ENCODE assay signal across 8 mouse cellular contexts in the genomic region with DNA sequence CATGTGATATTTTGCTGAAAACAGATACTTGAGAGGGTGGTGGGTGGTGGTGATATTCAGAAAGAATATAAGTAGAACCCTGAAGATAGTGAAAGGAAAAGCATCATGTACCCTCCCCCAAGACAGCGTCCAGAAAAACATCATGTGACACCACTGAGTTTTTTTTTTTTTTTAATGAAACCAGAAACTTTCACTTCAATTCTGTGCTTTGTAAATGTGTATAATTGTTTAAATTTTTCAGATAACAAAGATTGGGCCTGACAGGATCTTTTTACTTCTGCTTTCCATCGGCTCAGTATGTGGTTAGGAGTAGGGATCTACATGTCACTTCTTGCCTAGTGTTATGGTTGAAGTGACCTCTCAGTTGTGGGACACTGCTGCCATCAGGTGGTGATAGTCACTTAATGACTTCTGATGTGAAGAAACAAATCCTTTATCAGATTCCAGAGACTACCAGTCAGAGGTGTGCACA. TPM values are rescaled to one million over a fixed set of nuclear protein-coding genes. Genes with fewer than 3 reads are reported as not detected.
A peak's percentile ranks its signal among the peaks of the same experiment; 100 is the strongest.
DNase-seq lines count a peak whose midpoint lies in the region; ATAC-seq lines count a peak whose summit lies in the region.

No protein-coding gene starts in this region.

- no peak overlapping the region for H3K4me3 ChIP-seq in forebrain, embryonic 10.5 days
- H3K4me3 ChIP-seq in forebrain, embryonic 16.5 days (replicated peaks; ENCODE audit: low read length): no peak overlapping the region
- no peak overlapping the region for H3K4me3 ChIP-seq in embryonic facial prominence, embryonic 12.5 days
- H3K4me3 ChIP-seq in heart, embryonic 16.5 days (ENCODE audit: low read length): no peak overlapping the region
- no peak overlapping the region for H3K4me3 ChIP-seq in lung, embryonic 15.5 days

- no peak overlapping the region for H3K4me2 ChIP-seq in forebrain, embryonic 16.5 days (ENCODE audit: low read length)
- no peak overlapping the region for H3K4me2 ChIP-seq in embryonic facial prominence, embryonic 12.5 days (replicated peaks)
- H3K4me2 ChIP-seq in heart, embryonic 16.5 days (ENCODE audit: low read depth, low read length): peak overlapping the region; percentile 18; the same call in 1 of the 2 replicates
- H3K4me2 ChIP-seq in lung, embryonic 15.5 days: no peak overlapping the region

- DNase-seq in forebrain, embryonic 10.5 days (ENCODE audit: extremely low spot score, low spot score): peak; percentile 37
- DNase-seq in adrenal gland, postnatal 14 days: peak; percentile 85
- DNase-seq in layer of hippocampus, adult 18-20 months (ENCODE audit: low spot score in 2 of 2): peak; percentile 8 to 52
- DNase-seq in right cerebral cortex, adult 18-20 months: peak; percentile 32

- no peak overlapping the region for H3K27ac ChIP-seq in forebrain, embryonic 10.5 days
- H3K27ac ChIP-seq in forebrain, embryonic 16.5 days (ENCODE audit: low read length): no peak overlapping the region
- no peak overlapping the region for H3K27ac ChIP-seq in embryonic facial prominence, embryonic 12.5 days
- no peak overlapping the region for H3K27ac ChIP-seq in heart, embryonic 16.5 days (ENCODE audit: low read length)
- no peak overlapping the region for H3K27ac ChIP-seq in lung, embryonic 15.5 days

- no peaks in the 10 kb centered on the region for H3K36me3 ChIP-seq in forebrain, embryonic 10.5 days (replicated peaks)
- no peaks in the 10 kb centered on the region for H3K36me3 ChIP-seq in forebrain, embryonic 16.5 days (ENCODE audit: control insufficient read depth, insufficient read depth)
- no peaks in the 10 kb centered on the region for H3K36me3 ChIP-seq in embryonic facial prominence, embryonic 12.5 days
- no peaks in the 10 kb centered on the region for H3K36me3 ChIP-seq in heart, embryonic 16.5 days (ENCODE audit: control insufficient read depth, insufficient read depth)
- no peaks in the 10 kb centered on the region for H3K36me3 ChIP-seq in lung, embryonic 15.5 days

- no peaks in the 10 kb centered on the region for H3K27me3 ChIP-seq in forebrain, embryonic 10.5 days (ENCODE audit: poor library complexity, severe bottlenecking)
- H3K27me3 ChIP-seq in forebrain, embryonic 16.5 days (replicated peaks; ENCODE audit: control insufficient read depth, insufficient read depth, low read length): no peaks in the 10 kb centered on the region
- no peaks in the 10 kb centered on the region for H3K27me3 ChIP-seq in embryonic facial prominence, embryonic 12.5 days
- no peaks in the 10 kb centered on the region for H3K27me3 ChIP-seq in heart, embryonic 16.5 days (ENCODE audit: control insufficient read depth, insufficient read depth, low read length)
- H3K27me3 ChIP-seq in lung, embryonic 15.5 days: no peaks in the 10 kb centered on the region

- no peaks in the 10 kb centered on the region for H3K4me1 ChIP-seq in forebrain, embryonic 10.5 days
- no peaks in the 10 kb centered on the region for H3K4me1 ChIP-seq in forebrain, embryonic 16.5 days (replicated peaks; ENCODE audit: control insufficient read depth, insufficient read depth, low read length)
- H3K4me1 ChIP-seq in embryonic facial prominence, embryonic 12.5 days: no peaks in the 10 kb centered on the region
- H3K4me1 ChIP-seq in heart, embryonic 16.5 days (ENCODE audit: control insufficient read depth, insufficient read depth, low read length): no peaks in the 10 kb centered on the region
- no peaks in the 10 kb centered on the region for H3K4me1 ChIP-seq in lung, embryonic 15.5 days

- WGBS in forebrain, embryonic 10.5 days: 81% methylated on average over 2 of the region's 2 CpGs
- WGBS in forebrain, embryonic 16.5 days: 65% methylated on average over 2 of the region's 2 CpGs
- WGBS in embryonic facial prominence, embryonic 12.5 days: 63% methylated on average over 2 of the region's 2 CpGs
- WGBS in heart, embryonic 16.5 days: 34% methylated on average over 2 of the region's 2 CpGs
- 45% methylated on average over 2 of the region's 2 CpGs for WGBS in lung, embryonic 15.5 days

- no peaks in the 10 kb centered on the region for H3K9me3 ChIP-seq in forebrain, embryonic 10.5 days
- no peaks in the 10 kb centered on the region for H3K9me3 ChIP-seq in forebrain, embryonic 16.5 days (ENCODE audit: control insufficient read depth, low read length)
- H3K9me3 ChIP-seq in embryonic facial prominence, embryonic 12.5 days: no peaks in the 10 kb centered on the region
- H3K9me3 ChIP-seq in heart, embryonic 16.5 days (replicated peaks; ENCODE audit: control insufficient read depth, low read length): no peaks in the 10 kb centered on the region
- no peaks in the 10 kb centered on the region for H3K9me3 ChIP-seq in lung, embryonic 15.5 days

- ATAC-seq in forebrain, embryonic 16.5 days: no peak
- ATAC-seq in embryonic facial prominence, embryonic 12.5 days (ENCODE audit: insufficient number of reproducible peaks, insufficient read depth, low FRiP score, low TSS enrichment): peak; percentile 52; the same call in 1 of the 2 replicates
- ATAC-seq in heart, embryonic 16.5 days (replicated peaks; ENCODE audit: extremely low read depth, insufficient read depth, low FRiP score): peak; percentile 85
- ATAC-seq in lung, embryonic 15.5 days (ENCODE audit: borderline replicate concordance, extremely low read depth, low FRiP score, low TSS enrichment): 0 out of 2 replicates have a peak, but pooled peaks have one; percentile 14

- H3K9ac ChIP-seq in forebrain, embryonic 16.5 days (replicated peaks; ENCODE audit: low read depth, low read length): no peak overlapping the region
- H3K9ac ChIP-seq in embryonic facial prominence, embryonic 12.5 days: no peak overlapping the region
- H3K9ac ChIP-seq in heart, embryonic 16.5 days (ENCODE audit: low read length): no peak overlapping the region
- H3K9ac ChIP-seq in lung, embryonic 15.5 days: no peak overlapping the region

RNA-seq across cellular contexts. Expression of gene Bicd1, which starts 33.7 kb away (rescaled TPM):
- 12.8 and 13.2 TPM in 2 replicates for polyA plus RNA-seq in forebrain, embryonic 10.5 days (2016; fragmentation: Nextera tagmentation; extraction: Ambion mirVana)
- 32.4 and 41.7 TPM in 2 replicates for polyA plus RNA-seq in forebrain, embryonic 16.5 days (2015; fragmentation: Nextera tagmentation; extraction: Ambion mirVana)
- 4.0 and 5.4 TPM in 2 replicates for total RNA-seq in adrenal gland, postnatal 14 days (2021)
- 7.3 and 9.1 TPM in 2 replicates for polyA plus RNA-seq in embryonic facial prominence, embryonic 12.5 days (2016; fragmentation: Nextera tagmentation; extraction: Ambion mirVana)
- 5.6 and 5.8 TPM in 2 replicates for polyA plus RNA-seq in heart, embryonic 16.5 days (2015; fragmentation: Nextera tagmentation; extraction: Ambion mirVana)
- 10 to 100 TPM; 42.2 to 45.4 TPM for total RNA-seq in layer of hippocampus, adult 18-20 months (2021)
- 6.9 and 7.7 TPM in 2 replicates for polyA plus RNA-seq in lung, embryonic 15.5 days (2015; fragmentation: Nextera tagmentation; extraction: Ambion mirVana)

Comparison
In these comparisons a context has a peak if more than half of its experiments do, and no peak if none do; other contexts are left out.
1. DNase-seq: peak in every context shown above with its lines; median percentile 85 in adrenal gland, postnatal 14 days; 37 in forebrain, embryonic 10.5 days; 32 in right cerebral cortex, adult 18-20 months; 30 in layer of hippocampus, adult 18-20 months.